Mouse (Mus musculus): ENCODE measurements around the gene Sema3b. TPM values are rescaled to one million over a fixed set of nuclear protein-coding genes. Genes with fewer than 3 reads are reported as not detected.
A peak's percentile ranks its signal among the peaks of the same experiment; 100 is the strongest.

Gene Sema3b
- polyA plus RNA-seq, 1 experiment from 2014 or later = 9.9 TPM

- Histone ChIP-seq H3K36me3 (peaks cover 60% of the 10 kb centered on the region), H3K4me1 (peaks cover 92% of the 10 kb centered on the region), H3K27ac (replicated peaks) (peak overlapping the region; percentile 84), H3K9me3 (no peaks in the 10 kb centered on the region), H3K4me3 (no peak overlapping the region), H3K4me2 (no peak overlapping the region), H3K27me3 (replicated peaks) (no peaks in the 10 kb centered on the region), H3K9ac (peak overlapping the region; percentile 61)
- no peak for ATAC-seq (ENCODE audit: extremely low read depth, insufficient number of reproducible peaks, low FRiP score, low TSS enrichment)
- 86% methylated on average over 12 of the region's 12 CpGs for WGBS
Measured at GRCm38 (mm10) chr9:107625351-107626128, 16.5 kb upstream of the Sema3b start.

GRCm38 (mm10) chr9:107624951-107625350, 15.9 kb upstream of the Sema3b start:
- Histone ChIP-seq H3K9me3 (no peaks in the 10 kb centered on the region), H3K4me2 (no peak overlapping the region), H3K4me1 (peaks cover 92% of the 10 kb centered on the region), H3K9ac (peak overlapping the region; percentile 61), H3K27me3 (replicated peaks) (no peaks in the 10 kb centered on the region), H3K27ac (replicated peaks) (peak overlapping the region; percentile 84), H3K4me3 (no peak overlapping the region), H3K36me3 (peaks cover 66% of the 10 kb centered on the region)
- 82% methylated on average over 3 of the region's 3 CpGs for WGBS
- no peak for ATAC-seq (ENCODE audit: extremely low read depth, insufficient number of reproducible peaks, low FRiP score, low TSS enrichment)

- Histone ChIP-seq H3K27me3 (replicated peaks) (no peaks in the 10 kb centered on the region), H3K9me3 (no peaks in the 10 kb centered on the region), H3K4me1 (peaks cover 92% of the 10 kb centered on the region), H3K27ac (replicated peaks) (peak overlapping the region; percentile 84), H3K36me3 (peaks cover 67% of the 10 kb centered on the region), H3K4me3 (no peak overlapping the region), H3K9ac (peak overlapping the region; percentile 61), H3K4me2 (0 out of 2 replicates have a peak overlapping the region, but pooled peaks have one; percentile 3)
- no peak for ATAC-seq (ENCODE audit: extremely low read depth, insufficient number of reproducible peaks, low FRiP score, low TSS enrichment)
- 66% methylated on average over 5 of the region's 5 CpGs for WGBS
Measured at GRCm38 (mm10) chr9:107624539-107624938, 15.5 kb upstream of the Sema3b start.

GRCm38 (mm10) chr9:107620954-107621353, 11.9 kb upstream of the Sema3b start:
- ATAC-seq (ENCODE audit: extremely low read depth, insufficient number of reproducible peaks, low FRiP score, low TSS enrichment) = no peak
- peak overlapping the region; percentile 95 for H3K27ac ChIP-seq (replicated peaks)
- H3K4me3 ChIP-seq = no peak overlapping the region
- H3K9me3 ChIP-seq = no peaks in the 10 kb centered on the region
- peaks cover 89% of the 10 kb centered on the region for H3K36me3 ChIP-seq
- H3K4me2 ChIP-seq = no peak overlapping the region
- no peaks in the 10 kb centered on the region for H3K27me3 ChIP-seq (replicated peaks)
- H3K9ac ChIP-seq = peak overlapping the region; percentile 50; the same call in 1 of the 2 replicates
- peaks cover 78% of the 10 kb centered on the region for H3K4me1 ChIP-seq

- H3K27ac ChIP-seq (replicated peaks) = peak overlapping the region; percentile 95
- H3K4me1 ChIP-seq = peaks cover 73% of the 10 kb centered on the region
- peak overlapping the region; percentile 42 for H3K4me2 ChIP-seq
- 26% methylated on average over 13 of the region's 13 CpGs for WGBS
- H3K9me3 ChIP-seq = no peaks in the 10 kb centered on the region
- H3K9ac ChIP-seq = peak overlapping the region; percentile 73
- H3K4me3 ChIP-seq = 0 out of 2 replicates have a peak overlapping the region, but pooled peaks have one; percentile 1
- ATAC-seq (ENCODE audit: extremely low read depth, insufficient number of reproducible peaks, low FRiP score, low TSS enrichment) = peak; percentile 23; the same call in 1 of the 2 replicates
- no peaks in the 10 kb centered on the region for H3K27me3 ChIP-seq (replicated peaks)
- peaks cover 89% of the 10 kb centered on the region for H3K36me3 ChIP-seq
Measured at GRCm38 (mm10) chr9:107619546-107619879, 10.5 kb upstream of the Sema3b start.

- Histone ChIP-seq H3K27ac (replicated peaks) (peak overlapping the region; percentile 95), H3K4me3 (0 out of 2 replicates have a peak overlapping the region, but pooled peaks have one; percentile 1), H3K36me3 (peaks cover 90% of the 10 kb centered on the region), H3K4me1 (peaks cover 73% of the 10 kb centered on the region), H3K4me2 (peak overlapping the region; percentile 34), H3K9me3 (no peaks in the 10 kb centered on the region), H3K9ac (peak overlapping the region; percentile 61), H3K27me3 (replicated peaks) (no peaks in the 10 kb centered on the region)
- peak; percentile 68; the same call in 1 of the 2 replicates for ATAC-seq (ENCODE audit: extremely low read depth, insufficient number of reproducible peaks, low FRiP score, low TSS enrichment)
- WGBS = 12% methylated on average over 13 of the region's 13 CpGs
Measured at GRCm38 (mm10) chr9:107618778-107619545, 9.9 kb upstream of the Sema3b start.

- H3K27me3 ChIP-seq (replicated peaks) = no peaks in the 10 kb centered on the region
- no peaks in the 10 kb centered on the region for H3K9me3 ChIP-seq
- H3K27ac ChIP-seq (replicated peaks) = peak overlapping the region; percentile 95
- H3K4me1 ChIP-seq = peaks cover 73% of the 10 kb centered on the region
- ATAC-seq (ENCODE audit: extremely low read depth, insufficient number of reproducible peaks, low FRiP score, low TSS enrichment) = no peak
- H3K36me3 ChIP-seq = peaks cover 87% of the 10 kb centered on the region
- WGBS = 78% methylated on average over 6 of the region's 6 CpGs
- H3K4me2 ChIP-seq = peak overlapping the region; percentile 34; the same call in 1 of the 2 replicates
- peak overlapping the region; percentile 61 for H3K9ac ChIP-seq
- no peak overlapping the region for H3K4me3 ChIP-seq
Measured at GRCm38 (mm10) chr9:107618098-107618497, 9.1 kb upstream of the Sema3b start.

GRCm38 (mm10) chr9:107617461-107617860, 8.4 kb upstream of the Sema3b start:
- Histone ChIP-seq H3K4me2 (no peak overlapping the region), H3K27me3 (replicated peaks) (no peaks in the 10 kb centered on the region), H3K9me3 (no peaks in the 10 kb centered on the region), H3K27ac (replicated peaks) (peak overlapping the region; percentile 95), H3K4me1 (peaks cover 75% of the 10 kb centered on the region), H3K9ac (peak overlapping the region; percentile 61), H3K36me3 (peaks cover 81% of the 10 kb centered on the region), H3K4me3 (no peak overlapping the region)
- 59% methylated on average over 2 of the region's 2 CpGs for WGBS
- no peak for ATAC-seq (ENCODE audit: extremely low read depth, insufficient number of reproducible peaks, low FRiP score, low TSS enrichment)

- Histone ChIP-seq H3K4me2 (no peak overlapping the region), H3K9me3 (no peaks in the 10 kb centered on the region), H3K27me3 (replicated peaks) (no peaks in the 10 kb centered on the region), H3K36me3 (peaks cover 65% of the 10 kb centered on the region), H3K9ac (peak overlapping the region; percentile 48), H3K4me1 (peaks cover 75% of the 10 kb centered on the region), H3K27ac (replicated peaks) (0 out of 2 replicates have a peak overlapping the region, but pooled peaks have one; percentile 26), H3K4me3 (no peak overlapping the region)
- ATAC-seq (ENCODE audit: extremely low read depth, insufficient number of reproducible peaks, low FRiP score, low TSS enrichment) = no peak
- WGBS = 69% methylated on average over 4 of the region's 4 CpGs
Measured at GRCm38 (mm10) chr9:107615035-107615434, 6.0 kb upstream of the Sema3b start.

GRCm38 (mm10) chr9:107612945-107613569, 4.0 kb upstream of the Sema3b start:
- Histone ChIP-seq H3K9me3 (no peaks in the 10 kb centered on the region), H3K27me3 (replicated peaks) (no peaks in the 10 kb centered on the region), H3K27ac (replicated peaks) (peak overlapping the region; percentile 92), H3K36me3 (peaks cover 46% of the 10 kb centered on the region), H3K4me3 (peak overlapping the region; percentile 49), H3K4me1 (peaks cover 75% of the 10 kb centered on the region), H3K9ac (peak overlapping the region; percentile 48), H3K4me2 (peak overlapping the region; percentile 75)
- 12% methylated on average over 12 of the region's 12 CpGs for WGBS
- ATAC-seq (ENCODE audit: extremely low read depth, insufficient number of reproducible peaks, low FRiP score, low TSS enrichment) = no peak

Measured in heart, embryonic 13.5 days (tissue).